Mouse (Mus musculus) thymus, adult 2 months (tissue): ENCODE data around the gene Hmox2.
A peak's percentile ranks its signal among the peaks of the same experiment; 100 is the strongest.

Experiments used
- CTCF ChIP-seq: fragments of 200-500 bp; IDR thresholded peaks from 2 replicates; pipeline ENCODE4 v1.5.1; 2012; ENCODE audit warnings: mild to moderate bottlenecking, control low read depth, low read length, moderate library complexity, borderline replicate concordance; ENCODE audit not compliant: control insufficient read depth, poor library complexity, insufficient read depth; ENCODE audit errors: extremely low read depth
- POLR2A ChIP-seq: fragments of 200-500 bp; IDR thresholded peaks from 2 replicates; pipeline ENCODE4 v1.6.1; 2012; ENCODE audit warnings: mild to moderate bottlenecking, low read length, control low read depth, moderate library complexity; ENCODE audit not compliant: control insufficient read depth, poor library complexity, insufficient read depth; ENCODE audit errors: extremely low read depth

DNA sequence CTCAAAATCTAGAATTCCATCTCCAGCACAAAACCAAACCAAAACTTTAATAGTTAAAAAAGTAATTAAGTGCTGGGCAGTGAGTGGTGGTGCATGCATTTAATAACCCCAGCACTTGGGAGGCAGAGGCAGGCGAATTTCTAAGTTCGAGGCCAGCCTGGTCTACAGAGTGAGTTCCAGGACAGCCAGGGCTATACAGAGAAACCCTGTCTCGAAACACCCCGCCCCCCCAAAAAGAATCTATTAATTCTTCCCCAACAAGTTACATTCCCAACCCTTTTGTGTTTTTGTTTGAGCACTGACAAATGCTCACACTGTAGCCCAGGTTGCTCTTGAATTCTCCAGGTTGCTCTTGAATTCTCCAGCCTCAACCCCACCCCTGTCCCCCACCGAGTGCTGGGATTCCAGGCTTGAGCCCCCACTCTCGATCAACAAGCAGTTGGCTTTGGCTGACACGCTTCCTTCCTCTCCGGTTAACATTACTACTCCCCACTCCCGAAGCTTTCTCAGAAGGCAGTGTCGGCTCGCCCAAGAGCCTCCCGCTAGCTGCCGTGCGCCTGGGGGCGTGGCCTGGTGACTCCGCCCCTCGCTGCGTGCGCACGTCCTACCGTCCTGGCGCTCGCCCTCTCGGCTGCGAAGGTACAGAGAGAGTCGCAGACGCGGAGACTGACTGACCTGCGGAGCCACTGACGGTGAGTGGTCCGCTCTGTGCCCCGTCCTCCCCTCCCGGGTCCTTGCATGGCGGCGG is at the start of gene Hmox2:
- TF ChIP-seq CTCF (0 out of 2 replicates have a peak, but pooled peaks have one; percentile 30), POLR2A (peak; percentile 85)
